ENCODE assay signal across 12 mouse cellular contexts in genomic region chr5:123117773-123118172, GRCm38 (mm10). TPM values are rescaled to one million over a fixed set of nuclear protein-coding genes. Genes with fewer than 3 reads are reported as not detected.
DNase-seq lines count a peak whose midpoint lies in the region; ATAC-seq lines count a peak whose summit lies in the region.
"Had no signal": no experiment of that assay in that cellular context is flagged by ENCODE, and none has a peak within 500 bp of the region (broad histone marks: within the 10 kb centered on the region; RNA-seq: fewer than 3 reads in every experiment).

No protein-coding gene starts in this region.

- H3K4me1 ChIP-seq in embryonic facial prominence, embryonic 12.5 days = no peaks in the 10 kb centered on the region
- peaks cover 9% of the 10 kb centered on the region; the same call in 1 of the 2 replicates for H3K4me1 ChIP-seq in embryonic facial prominence, embryonic 10.5 days
- H3K4me1 ChIP-seq in kidney, embryonic 14.5 days (ENCODE audit: control insufficient read depth, insufficient read depth, low read length) = no peaks in the 10 kb centered on the region
- H3K4me1 ChIP-seq in liver, embryonic 13.5 days (replicated peaks) = peaks cover 23% of the 10 kb centered on the region
- H3K4me1 ChIP-seq: neural tube, embryonic 15.5 days had no signal

- no peak overlapping the region for H3K4me3 ChIP-seq in embryonic facial prominence, embryonic 12.5 days
- no peak overlapping the region for H3K4me3 ChIP-seq in embryonic facial prominence, embryonic 10.5 days
- no peak overlapping the region for H3K4me3 ChIP-seq in kidney, embryonic 14.5 days (ENCODE audit: low read length)
- no peak overlapping the region for H3K4me3 ChIP-seq in liver, embryonic 13.5 days (replicated peaks)
- H3K4me3 ChIP-seq: limb, embryonic 12.5 days; myocyte; neural tube, embryonic 15.5 days had no signal

- 0 out of 2 replicates have a peak overlapping the region, but pooled peaks have one; percentile 19 for H3K9ac ChIP-seq in embryonic facial prominence, embryonic 12.5 days
- no peak overlapping the region for H3K9ac ChIP-seq in kidney, embryonic 14.5 days (ENCODE audit: low read depth, low read length)
- H3K9ac ChIP-seq in liver, embryonic 13.5 days = 0 out of 2 replicates have a peak overlapping the region, but pooled peaks have one; percentile 22
- H3K9ac ChIP-seq: limb, embryonic 12.5 days; neural tube, embryonic 15.5 days had no signal

- no peak for DNase-seq in embryonic facial prominence, embryonic 10.5 days (ENCODE audit: low spot score)
- peak; percentile 49 for DNase-seq in kidney, postnatal 10 days
- DNase-seq in liver, embryonic 13.5 days = no peak
- DNase-seq in lung, postnatal 25 days (ENCODE audit: low spot score) = peak; percentile 43
- DNase-seq in urinary bladder, postnatal 10 days (ENCODE audit: low spot score) = no peak
- DNase-seq in left cerebral cortex, adult 9 months (ENCODE audit: low spot score in 2 of 2) = no peak

- 76% methylated on average over 8 of the region's 8 CpGs for WGBS in embryonic facial prominence, embryonic 12.5 days
- WGBS in embryonic facial prominence, embryonic 10.5 days = 85% methylated on average over 8 of the region's 8 CpGs
- 80% methylated on average over 8 of the region's 8 CpGs for WGBS in kidney, embryonic 14.5 days
- WGBS in liver, embryonic 13.5 days (ENCODE audit: insufficient replicate concordance) = 76% methylated on average over 8 of the region's 8 CpGs

- H3K4me2 ChIP-seq in embryonic facial prominence, embryonic 12.5 days (replicated peaks) = no peak overlapping the region
- no peak overlapping the region for H3K4me2 ChIP-seq in kidney, embryonic 14.5 days (replicated peaks; ENCODE audit: low read depth, low read length)
- no peak overlapping the region for H3K4me2 ChIP-seq in liver, embryonic 13.5 days
- H3K4me2 ChIP-seq: limb, embryonic 12.5 days; neural tube, embryonic 15.5 days had no signal

- no peak for ATAC-seq in embryonic facial prominence, embryonic 12.5 days (ENCODE audit: insufficient number of reproducible peaks, insufficient read depth, low FRiP score, low TSS enrichment)
- ATAC-seq in kidney, embryonic 14.5 days (ENCODE audit: low FRiP score, low TSS enrichment) = no peak
- ATAC-seq in liver, embryonic 13.5 days (ENCODE audit: low read depth) = no peak
- ATAC-seq: activated CD4-positive, CD25-positive, alpha-beta regulatory T cell, adult 4 months had no signal

- H3K27me3 ChIP-seq in embryonic facial prominence, embryonic 12.5 days = no peaks in the 10 kb centered on the region
- no peaks in the 10 kb centered on the region for H3K27me3 ChIP-seq in embryonic facial prominence, embryonic 10.5 days (replicated peaks; ENCODE audit: low read depth, poor library complexity, severe bottlenecking)
- H3K27me3 ChIP-seq in kidney, embryonic 14.5 days (ENCODE audit: control insufficient read depth, insufficient read depth, low read length) = no peaks in the 10 kb centered on the region
- H3K27me3 ChIP-seq in liver, embryonic 13.5 days = no peaks in the 10 kb centered on the region
- H3K27me3 ChIP-seq: limb, embryonic 12.5 days; neural tube, embryonic 15.5 days had no signal

- 0 out of 2 replicates have a peak, but pooled peaks cover 5% of the 10 kb centered on the region for H3K36me3 ChIP-seq in embryonic facial prominence, embryonic 12.5 days
- peaks cover 8% of the 10 kb centered on the region for H3K36me3 ChIP-seq in embryonic facial prominence, embryonic 10.5 days (replicated peaks)
- H3K36me3 ChIP-seq in kidney, embryonic 14.5 days (ENCODE audit: control insufficient read depth, insufficient read depth, low read length) = no peaks in the 10 kb centered on the region
- peaks cover 45% of the 10 kb centered on the region for H3K36me3 ChIP-seq in liver, embryonic 13.5 days

- no peaks in the 10 kb centered on the region for H3K9me3 ChIP-seq in embryonic facial prominence, embryonic 12.5 days
- H3K9me3 ChIP-seq in embryonic facial prominence, embryonic 10.5 days = peaks cover 3% of the 10 kb centered on the region; the same call in 1 of the 2 replicates
- H3K9me3 ChIP-seq in kidney, embryonic 14.5 days (ENCODE audit: control insufficient read depth, low read length) = 0 out of 2 replicates have a peak, but pooled peaks cover 3% of the 10 kb centered on the region
- 0 out of 2 replicates have a peak, but pooled peaks cover 3% of the 10 kb centered on the region for H3K9me3 ChIP-seq in liver, embryonic 13.5 days (replicated peaks)
- H3K9me3 ChIP-seq: neural tube, embryonic 15.5 days had no signal

- H3K27ac ChIP-seq in embryonic facial prominence, embryonic 12.5 days = no peak overlapping the region
- H3K27ac ChIP-seq in embryonic facial prominence, embryonic 10.5 days (replicated peaks) = no peak overlapping the region
- no peak overlapping the region for H3K27ac ChIP-seq in kidney, embryonic 14.5 days (ENCODE audit: low read depth, low read length)
- H3K27ac ChIP-seq in liver, embryonic 13.5 days = 0 out of 2 replicates have a peak overlapping the region, but pooled peaks have one; percentile 66
- H3K27ac ChIP-seq: limb, embryonic 12.5 days; neural tube, embryonic 15.5 days had no signal

RNA-seq across cellular contexts. Expression of gene Rhof, which starts 14.7 kb away (rescaled TPM):
- 2.9 and 3.4 TPM in 2 replicates for polyA plus RNA-seq in embryonic facial prominence, embryonic 12.5 days (2016; fragmentation: Nextera tagmentation; extraction: Ambion mirVana)
- polyA plus RNA-seq in embryonic facial prominence, embryonic 10.5 days (2016; fragmentation: Nextera tagmentation; extraction: Ambion mirVana) = 1.2 and 2.2 TPM in 2 replicates
- polyA plus RNA-seq in kidney, embryonic 14.5 days (2014; fragmentation: Nextera tagmentation; extraction: Ambion mirVana) = 2.0 and 3.2 TPM in 2 replicates
- polyA plus RNA-seq in liver, embryonic 13.5 days (2015; fragmentation: Nextera tagmentation; extraction: Ambion mirVana) = 2.5 and 3.4 TPM in 2 replicates

RNA-seq across cellular contexts. Expression of gene Setd1b, which starts 24.2 kb away (rescaled TPM):
- 11.7 and 12.4 TPM in 2 replicates for polyA plus RNA-seq in embryonic facial prominence, embryonic 12.5 days (2016; fragmentation: Nextera tagmentation; extraction: Ambion mirVana)
- polyA plus RNA-seq in embryonic facial prominence, embryonic 10.5 days (2016; fragmentation: Nextera tagmentation; extraction: Ambion mirVana) = 8.1 TPM in 2 replicates
- 16.6 and 16.7 TPM in 2 replicates for polyA plus RNA-seq in kidney, embryonic 14.5 days (2014; fragmentation: Nextera tagmentation; extraction: Ambion mirVana)
- 3.4 and 3.8 TPM in 2 replicates for polyA plus RNA-seq in liver, embryonic 13.5 days (2015; fragmentation: Nextera tagmentation; extraction: Ambion mirVana)

RNA-seq across cellular contexts. Expression of gene Tmem120b, which starts 49.6 kb away (rescaled TPM):
- polyA plus RNA-seq in embryonic facial prominence, embryonic 12.5 days (2016; fragmentation: Nextera tagmentation; extraction: Ambion mirVana) = 14.8 and 16.6 TPM in 2 replicates
- polyA plus RNA-seq in embryonic facial prominence, embryonic 10.5 days (2016; fragmentation: Nextera tagmentation; extraction: Ambion mirVana) = 11.3 and 11.9 TPM in 2 replicates
- 12.0 and 13.1 TPM in 2 replicates for polyA plus RNA-seq in kidney, embryonic 14.5 days (2014; fragmentation: Nextera tagmentation; extraction: Ambion mirVana)
- 23.0 and 24.2 TPM in 2 replicates for polyA plus RNA-seq in liver, embryonic 13.5 days (2015; fragmentation: Nextera tagmentation; extraction: Ambion mirVana)

RNA-seq across cellular contexts. Expression of gene Psmd9, which starts 51.4 kb away (rescaled TPM):
- 89.0 and 95.5 TPM in 2 replicates for polyA plus RNA-seq in embryonic facial prominence, embryonic 12.5 days (2016; fragmentation: Nextera tagmentation; extraction: Ambion mirVana)
- 79.1 and 89.3 TPM in 2 replicates for polyA plus RNA-seq in embryonic facial prominence, embryonic 10.5 days (2016; fragmentation: Nextera tagmentation; extraction: Ambion mirVana)
- polyA plus RNA-seq in kidney, embryonic 14.5 days (2014; fragmentation: Nextera tagmentation; extraction: Ambion mirVana) = 73.9 and 79.4 TPM in 2 replicates
- 76.0 and 76.3 TPM in 2 replicates for polyA plus RNA-seq in liver, embryonic 13.5 days (2015; fragmentation: Nextera tagmentation; extraction: Ambion mirVana)

Comparison
In these comparisons a context has a peak if more than half of its experiments do, and no peak if none do; other contexts are left out.
1. DNase-seq: peak in kidney, postnatal 10 days (single experiment) and lung, postnatal 25 days (single experiment); none in embryonic facial prominence, embryonic 10.5 days (single experiment), liver, embryonic 13.5 days (single experiment), urinary bladder, postnatal 10 days (single experiment) and left cerebral cortex, adult 9 months (0 of 2).